Mouse (Mus musculus) monocyte, adult 59 days (primary cell): ENCODE measurements around the gene Ugt2a2. TPM values are rescaled to one million over a fixed set of nuclear protein-coding genes. Genes with fewer than 3 reads are reported as not detected.

Experiments used
- total RNA-seq, 2 experiments: library from RNA; stranded (reverse); gene quantifications; one replicate each; pipeline ENCODE4 v1.2.4; 2023

Ugt2a2 gene
- total RNA-seq = not detected

DNA sequence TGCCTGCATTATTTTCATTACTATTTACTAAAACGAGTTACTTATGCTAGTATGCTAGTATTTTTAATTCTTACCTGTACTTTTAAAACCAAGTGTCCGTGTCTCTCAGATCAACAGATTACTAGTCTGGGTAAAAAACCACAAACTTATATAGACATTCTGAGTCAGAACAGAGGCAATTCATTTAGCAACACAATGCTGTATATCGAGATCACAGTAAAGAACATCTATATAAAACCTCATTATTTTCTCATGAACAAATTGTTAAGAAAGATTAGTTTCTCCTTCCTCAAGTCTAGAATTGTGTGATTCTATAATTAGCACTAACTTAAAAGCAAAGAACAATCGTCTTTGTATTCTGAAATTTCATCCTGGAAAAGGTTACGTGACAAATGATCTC, at the start of gene Ugt2a2:
Gene Ugt2a2, minus strand, starts transcription at position 101 of the 400 bp plus-strand sequence.

DNA sequence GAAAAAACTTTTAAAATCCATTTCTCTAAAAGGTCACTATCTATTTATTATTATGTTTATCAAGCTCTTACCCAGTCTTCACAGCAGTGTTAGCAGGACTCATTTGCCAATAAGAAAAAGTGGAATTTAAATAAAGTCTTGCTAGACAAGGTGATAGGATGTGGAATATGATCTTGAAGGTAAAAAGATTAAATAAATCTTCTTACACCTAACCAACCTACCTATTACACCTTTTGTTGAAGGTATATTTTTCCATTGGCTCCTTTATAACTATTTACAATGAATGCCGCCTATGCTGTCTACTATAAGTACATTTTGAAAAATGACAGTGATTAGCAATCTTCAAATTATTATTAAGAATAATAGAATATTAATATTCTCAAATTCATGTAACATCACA, 8.7 kb upstream of the Ugt2a2 start, which contains the start of gene Ugt2a1:
Gene Ugt2a1, minus strand, starts transcription at position 101 of the 400 bp plus-strand sequence.

DNA sequence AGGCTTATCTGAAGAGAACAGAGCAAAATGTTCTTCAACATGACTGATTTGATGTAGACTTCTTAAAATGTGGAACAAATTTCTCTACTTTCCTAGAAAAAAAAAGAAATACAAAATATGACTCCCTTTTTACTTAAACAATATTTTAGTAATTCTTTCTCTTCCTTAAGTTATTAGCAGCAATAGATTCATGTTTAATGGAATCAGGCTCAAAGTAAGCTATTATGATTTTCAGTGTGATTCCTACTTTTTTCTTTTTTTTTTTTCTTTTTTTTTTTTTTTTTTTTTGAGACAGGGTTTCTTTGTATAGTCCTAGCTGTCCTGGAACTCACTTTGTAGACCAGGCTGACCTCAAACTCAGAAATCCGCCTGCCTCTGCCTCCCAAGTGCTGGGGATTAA, 4.6 kb upstream of the Ugt2a2 start, which contains the start of gene Gm43638:
Gene Gm43638, minus strand, starts transcription at position 101 of the 400 bp plus-strand sequence.

GRCm38 (mm10) chr5:87424041-87424440, 58.0 kb downstream of the Ugt2a2 start, which contains the start of gene Ugt2b38:
TSS of gene Ugt2b38 (minus strand) at chr5:87424203.

Other genes starting within 250 kb of the Ugt2a2 start
- not detected for gene Ugt2b37, start 227.5 kb downstream of the Ugt2a2 start, total RNA-seq
- gene Ugt2a3, start 145.1 kb downstream of the Ugt2a2 start, total RNA-seq = not detected
- gene Ugt2b38, start 58.1 kb downstream of the Ugt2a2 start, total RNA-seq = not detected
- gene Gm43638, start 4.5 kb upstream of the Ugt2a2 start, total RNA-seq = not detected
- not detected for gene Ugt2a1, start 8.6 kb upstream of the Ugt2a2 start, total RNA-seq
- not detected for gene Sult1b1, start 55.9 kb upstream of the Ugt2a2 start, total RNA-seq
- gene Sult1d1, start 86.8 kb upstream of the Ugt2a2 start, total RNA-seq = not detected
- gene Sult1e1, start 109.3 kb upstream of the Ugt2a2 start, total RNA-seq = not detected
- not detected for gene Csn1s1, start 183.9 kb upstream of the Ugt2a2 start, total RNA-seq
- gene Csn2, start 217.4 kb upstream of the Ugt2a2 start, total RNA-seq = not detected